Mouse (Mus musculus) spleen, postnatal 14 days (tissue): ENCODE measurements around the gene Dnajc28.

Experiments used
- DNase-seq, 2 experiments: peaks; one replicate each; pipeline ENCODE4 v3.0.0; 2021 to 2022; ENCODE audit warnings: low spot score in 2 of 2

Gene Dnajc28

DNA sequence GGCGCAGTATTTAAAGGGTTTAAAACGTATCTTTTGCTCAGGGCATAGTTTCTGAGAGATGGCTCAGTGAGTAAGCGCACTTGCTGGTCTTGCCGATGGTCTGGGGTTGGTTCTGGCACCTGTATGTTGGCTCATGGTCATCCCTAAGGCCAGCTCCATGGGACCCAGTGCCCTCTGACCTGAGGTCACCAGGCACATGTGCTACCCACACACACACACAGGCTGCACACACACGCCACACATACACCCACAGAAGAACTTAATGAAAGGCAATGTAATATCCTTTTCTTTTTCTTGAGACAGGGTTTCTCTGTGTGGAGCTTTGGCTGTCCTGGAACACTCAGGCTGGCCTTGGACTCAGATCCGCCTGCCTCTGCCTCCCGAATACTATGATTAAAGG is 14.1 kb upstream of the Dnajc28 start:
- DNase-seq = no peak

DNA sequence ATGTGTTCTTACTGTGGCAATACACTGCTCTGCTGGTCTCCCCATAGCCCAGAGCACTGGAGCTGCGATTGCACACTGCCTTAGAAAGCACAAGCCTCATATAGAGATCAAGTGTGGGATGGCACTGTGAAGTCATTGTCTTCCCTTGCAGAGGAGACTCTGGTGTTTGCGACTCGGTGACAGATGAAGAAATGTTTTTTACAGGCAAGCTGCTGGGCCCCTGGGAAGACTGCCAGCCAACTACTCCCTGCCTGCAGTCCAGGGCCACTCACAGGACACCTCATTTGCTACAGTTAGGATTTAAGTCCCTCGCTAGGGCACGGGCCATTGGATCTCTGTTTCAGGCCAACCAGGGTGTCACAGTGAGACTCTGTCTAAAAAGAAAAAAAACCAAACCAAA is 13.6 kb upstream of the Dnajc28 start:
- no peak for DNase-seq

DNA sequence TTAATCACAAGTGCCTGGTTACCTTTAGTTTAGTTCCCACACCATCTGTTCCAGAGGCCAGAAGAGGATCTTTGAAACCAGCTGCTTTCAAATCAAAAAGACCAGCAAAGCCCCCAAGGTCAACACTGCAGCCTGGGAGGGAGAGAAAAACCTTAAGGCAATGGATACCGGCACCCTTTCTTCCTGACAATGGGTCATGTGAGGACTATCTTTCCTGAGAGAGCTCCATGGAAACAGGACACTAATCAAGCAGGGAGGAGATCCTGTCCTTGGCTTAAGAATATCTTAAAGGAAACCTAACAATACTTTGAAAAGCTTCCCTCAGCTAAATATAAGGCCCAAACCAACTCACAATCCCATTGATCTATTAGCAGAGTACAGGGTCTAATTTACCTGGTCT is 11.8 kb upstream of the Dnajc28 start:
- DNase-seq = no peak

DNA sequence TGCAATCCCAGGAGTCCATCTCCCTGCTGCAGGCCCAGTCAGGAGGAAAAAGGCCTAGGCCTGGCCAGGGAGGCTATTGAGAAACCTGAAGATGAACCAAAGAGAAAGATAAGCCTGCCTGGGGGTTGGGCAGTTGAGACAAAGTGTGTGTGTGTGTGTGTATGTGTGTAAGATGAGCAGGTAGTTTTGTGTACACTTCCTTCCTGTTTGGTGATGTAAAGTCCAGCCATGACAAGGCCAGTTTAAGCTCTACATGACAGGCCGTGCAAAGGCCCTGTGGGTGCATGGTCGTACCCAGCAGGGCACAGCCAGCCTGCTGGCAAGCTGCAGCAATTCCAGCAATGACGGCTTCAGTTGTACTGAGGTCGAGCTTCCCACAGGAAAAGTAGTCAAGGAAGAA is 10.9 kb upstream of the Dnajc28 start:
- no peak for DNase-seq

DNA sequence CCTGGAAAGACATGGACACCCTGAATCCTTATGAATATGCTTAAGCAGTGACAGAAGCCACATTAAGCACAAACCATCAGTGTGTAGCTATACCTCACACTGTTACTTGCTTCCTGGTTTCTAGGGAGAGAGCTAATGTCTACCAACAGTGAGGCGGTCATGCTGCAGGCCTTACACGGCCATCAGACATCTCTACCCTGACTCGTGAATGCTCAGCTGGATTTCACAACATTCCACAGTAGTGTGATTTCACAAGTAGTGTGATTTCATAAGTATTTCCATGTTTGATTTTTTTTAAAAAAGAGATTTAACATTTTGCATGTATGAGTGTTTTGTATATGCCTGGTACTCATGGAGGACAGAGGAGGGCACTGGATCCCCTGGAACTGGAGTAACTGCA is 9.8 kb upstream of the Dnajc28 start:
- DNase-seq = no peak

DNA sequence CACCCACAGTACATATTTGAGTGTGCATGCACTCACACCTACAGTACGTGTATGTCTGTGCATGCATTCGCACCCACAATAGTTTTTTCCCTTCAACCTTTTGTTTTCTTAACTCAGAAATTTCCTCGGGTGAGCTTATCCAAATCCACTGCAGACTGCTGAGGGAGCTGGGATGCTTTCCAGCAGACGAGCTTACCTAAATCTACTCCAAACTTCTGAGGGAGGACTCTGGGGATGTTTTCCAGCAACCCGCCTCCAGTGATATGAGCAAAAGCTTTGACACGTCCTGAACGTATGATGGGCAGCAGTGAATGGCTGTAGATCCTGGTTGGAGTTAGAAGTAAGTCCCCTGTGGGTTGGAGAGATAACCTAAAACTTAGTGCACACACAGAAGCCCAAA is 9.0 kb upstream of the Dnajc28 start:
- no peak for DNase-seq

DNA sequence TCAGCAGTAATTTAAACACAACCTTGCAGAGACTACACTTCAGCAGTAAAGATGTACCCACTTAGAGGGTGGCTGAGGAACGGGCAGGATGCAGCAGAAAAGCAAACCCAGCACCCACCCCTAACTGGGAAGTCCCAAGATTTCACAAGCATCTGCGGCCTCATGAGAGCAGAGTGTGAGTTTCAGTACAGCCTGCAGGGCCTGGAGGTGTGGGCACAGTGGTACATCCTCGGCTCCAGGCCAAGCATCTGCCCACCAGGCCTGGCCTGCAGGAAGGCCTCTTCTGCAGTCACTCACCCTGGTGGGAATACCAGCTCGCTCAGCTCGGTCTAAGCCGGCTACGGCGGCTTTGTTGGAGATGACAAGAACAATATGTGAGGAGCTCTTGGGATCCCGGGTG is 4.2 kb upstream of the Dnajc28 start:
- DNase-seq = no peak

DNA sequence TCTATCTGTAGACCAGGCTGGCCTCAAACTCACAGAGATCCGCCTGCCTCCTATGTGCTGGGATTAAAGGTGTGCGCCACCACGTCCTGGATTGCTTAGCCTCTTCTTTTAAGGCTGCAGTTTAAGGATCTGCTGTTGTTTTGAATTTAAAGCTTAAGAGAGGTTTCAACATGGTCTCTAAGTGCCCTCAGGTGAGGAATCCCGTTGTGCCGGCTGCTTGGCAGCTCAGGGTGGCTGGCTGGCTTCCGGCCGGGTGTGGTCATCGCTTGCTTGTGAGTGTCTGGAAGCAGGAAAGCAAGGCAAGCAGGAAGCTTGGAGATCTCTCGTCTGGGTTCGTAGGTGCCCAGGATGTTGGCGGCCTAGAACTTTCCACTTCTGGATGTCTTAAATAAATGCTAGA is 2.2 kb upstream of the Dnajc28 start:
- DNase-seq = no peak

DNA sequence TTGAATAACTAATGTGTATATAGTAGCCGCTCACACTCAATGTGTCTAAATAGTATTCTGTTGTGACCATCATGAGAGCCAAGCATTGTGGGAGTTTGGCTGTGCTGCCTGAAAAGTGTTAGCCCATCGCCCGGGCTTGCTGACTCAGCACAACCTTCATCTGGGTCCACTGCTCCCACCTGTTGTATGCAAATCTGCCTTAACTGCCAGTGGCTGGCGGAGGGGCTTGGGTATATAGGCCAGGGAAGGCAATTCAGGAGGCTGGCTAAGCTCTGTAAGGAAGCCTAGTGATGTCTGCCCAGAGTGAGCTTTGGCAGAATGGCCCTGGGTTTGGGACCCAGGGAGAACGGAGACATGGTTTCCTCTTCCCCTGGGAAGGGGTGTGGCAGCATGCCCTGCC is 1.4 kb upstream of the Dnajc28 start:
- no peak for DNase-seq

DNA sequence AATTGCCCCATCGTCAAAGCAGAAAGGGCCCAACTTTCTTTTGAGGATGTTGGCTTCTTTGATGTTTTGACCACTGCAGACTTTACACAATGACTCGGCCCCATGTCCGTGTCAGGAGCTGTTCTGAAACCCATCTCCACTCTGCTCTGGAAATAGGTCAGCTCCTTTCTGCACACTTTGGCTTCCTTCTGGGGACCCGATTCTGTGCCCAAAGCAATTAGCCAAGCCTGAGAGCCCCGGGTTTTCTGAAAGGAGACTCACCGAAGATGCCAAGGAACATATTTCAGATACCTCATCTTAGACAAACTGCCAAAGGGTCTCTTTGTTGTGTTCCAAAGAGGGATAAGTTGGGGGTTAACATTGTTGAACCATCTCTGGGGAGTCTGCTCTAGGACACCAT is 4.3 kb downstream of the Dnajc28 start:
- no peak for DNase-seq

DNA sequence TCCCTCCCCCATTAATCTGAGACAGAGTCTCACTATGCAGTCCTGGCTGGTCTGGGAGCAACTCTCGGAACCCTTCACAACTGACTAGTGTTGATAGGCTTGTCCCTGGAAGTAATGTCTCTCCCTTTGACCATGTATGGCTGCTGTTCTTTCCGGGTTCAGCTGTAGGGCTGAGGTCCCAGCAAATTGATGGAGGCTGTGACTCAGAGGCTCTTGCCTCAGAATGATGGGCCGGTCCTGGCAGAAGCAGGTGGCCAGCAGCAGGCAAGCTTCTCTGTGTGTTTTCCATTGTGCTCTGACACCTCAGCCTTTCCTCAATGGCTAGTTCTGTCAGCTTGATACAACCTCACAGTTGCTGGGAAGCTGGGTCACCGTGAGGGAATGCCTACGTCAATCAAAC is 6.3 kb downstream of the Dnajc28 start:
- no peak for DNase-seq

DNA sequence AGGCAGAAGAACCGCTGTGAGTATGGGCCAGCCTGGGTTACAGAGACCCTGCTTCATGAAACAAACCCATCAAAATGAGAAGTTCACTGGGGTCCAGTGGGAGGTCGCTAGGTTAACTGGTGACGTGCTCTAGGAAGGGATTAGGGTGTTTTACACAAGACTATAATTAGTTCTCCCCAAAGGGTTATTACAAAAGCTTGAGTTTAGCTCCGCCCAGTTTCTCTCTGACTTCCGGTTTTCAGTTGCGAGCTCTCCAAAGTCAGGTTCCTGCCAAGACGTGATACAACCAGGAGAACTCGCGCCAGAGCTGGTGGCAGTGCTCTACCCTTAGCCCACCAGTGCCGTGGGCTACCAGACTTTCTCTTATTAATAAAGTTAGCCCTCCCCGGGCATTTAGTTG is 7.6 kb downstream of the Dnajc28 start:
- DNase-seq = no peak

DNA sequence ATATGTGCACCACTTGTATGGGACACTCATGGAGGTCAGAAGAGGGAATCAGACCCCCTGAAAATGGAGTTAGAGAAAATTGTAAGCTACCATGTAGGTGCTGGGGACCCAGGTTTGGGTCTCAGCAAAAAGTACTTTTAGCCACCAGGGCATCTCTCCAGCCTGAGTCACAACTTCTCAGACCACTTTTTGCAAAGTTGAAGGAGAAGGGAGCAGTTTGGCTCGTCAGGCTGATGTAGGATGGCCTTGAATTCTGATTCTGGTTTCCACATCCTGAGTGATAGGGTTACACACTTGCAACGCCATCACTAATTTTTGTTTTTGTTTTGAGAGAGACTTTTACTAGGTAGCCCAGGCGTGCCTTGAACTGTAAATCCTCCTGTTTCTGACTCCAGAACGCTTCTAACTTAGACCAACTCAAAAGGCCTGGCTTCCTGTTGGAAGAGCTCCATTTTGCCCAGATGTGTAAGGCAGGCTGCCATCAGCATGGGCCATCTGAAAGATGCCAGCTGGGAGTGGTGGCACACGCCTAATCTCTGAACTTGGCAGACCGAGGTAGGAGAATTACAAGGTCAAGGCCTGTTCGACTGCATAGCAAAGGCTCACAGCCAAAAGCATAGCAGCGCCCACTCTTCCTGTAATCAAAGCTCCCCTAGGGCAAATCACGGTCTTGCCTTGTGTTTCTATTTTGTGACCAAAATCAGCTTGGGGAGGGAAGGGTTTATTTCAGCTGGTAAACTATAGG is 9.2 kb downstream of the Dnajc28 start:
- no peak for DNase-seq

DNA sequence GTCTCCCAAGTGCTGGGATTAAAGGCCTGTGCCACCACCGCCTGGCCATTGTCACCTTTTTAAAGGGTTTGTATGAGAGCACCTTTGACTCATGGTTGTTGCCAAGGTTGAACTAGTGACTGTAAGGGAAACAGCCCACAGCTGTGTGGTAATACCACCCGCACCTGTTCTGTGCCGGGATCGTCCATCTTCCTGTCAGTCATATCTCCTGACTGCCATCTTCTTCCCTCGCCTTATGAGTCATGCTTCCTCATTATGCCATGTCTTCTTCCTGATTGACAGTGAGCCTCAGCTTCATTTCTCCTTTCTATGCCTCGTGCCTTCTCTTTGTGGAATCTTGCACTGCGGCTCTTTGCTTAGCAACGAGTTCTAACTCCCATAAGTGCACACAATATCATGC is 11.9 kb downstream of the Dnajc28 start:
- DNase-seq = no peak

DNA sequence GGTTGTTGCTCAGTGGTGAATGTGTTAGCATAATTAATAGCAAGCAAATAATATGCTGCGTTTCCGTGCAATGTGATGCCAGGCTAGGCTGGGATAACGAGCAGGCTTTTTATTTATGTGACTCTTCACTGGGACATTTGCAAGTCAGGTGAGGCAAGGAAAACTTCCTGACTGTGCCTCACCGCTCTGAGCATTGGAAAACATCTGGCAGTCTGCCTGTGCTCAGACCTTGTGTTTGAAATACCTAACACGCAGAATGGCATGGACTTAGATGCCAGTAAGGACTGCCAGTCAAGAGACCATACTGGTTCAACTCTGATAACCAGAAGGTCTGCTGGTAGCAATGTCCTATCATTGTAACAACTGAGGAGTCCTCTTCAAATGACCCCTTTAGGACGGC is 13.7 kb downstream of the Dnajc28 start:
- DNase-seq = no peak

DNA sequence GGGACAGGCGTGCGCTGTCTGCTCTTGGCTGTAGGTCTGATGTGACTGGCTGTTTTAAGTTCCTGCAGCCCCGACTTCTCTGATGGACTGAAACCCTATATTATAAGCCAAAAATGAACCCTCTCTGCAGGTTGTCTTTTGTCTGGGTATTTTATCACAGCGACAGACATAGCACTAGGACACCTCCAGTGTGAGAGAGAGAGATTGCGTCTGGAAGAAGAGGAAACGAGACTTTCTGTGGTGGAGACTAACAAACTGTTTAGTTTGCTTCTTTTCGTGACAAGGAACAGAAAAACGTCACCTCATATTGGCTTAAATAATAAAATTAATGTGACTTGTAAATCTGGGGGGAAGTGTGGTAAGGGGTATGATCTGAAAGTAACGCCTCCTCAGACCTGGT is 17.1 kb downstream of the Dnajc28 start:
- DNase-seq = no peak

DNA sequence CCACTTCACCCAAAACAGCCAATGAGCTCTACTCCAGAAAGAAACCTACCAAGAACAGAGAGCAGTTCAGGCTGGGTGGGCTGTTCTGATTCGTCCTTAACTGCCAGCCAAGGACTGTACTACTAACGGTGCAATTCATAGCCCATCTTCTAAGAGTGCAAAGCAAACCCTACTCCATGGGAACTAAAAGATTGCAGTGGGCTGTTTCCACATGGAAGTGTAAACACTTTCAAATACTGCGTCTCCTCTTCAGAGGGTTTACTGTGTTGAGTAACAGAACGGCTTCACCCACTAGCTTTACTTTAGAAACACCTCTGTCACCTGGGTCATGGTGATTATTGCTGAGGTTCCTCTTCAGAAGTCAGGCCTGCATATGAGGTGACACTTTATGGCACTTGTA is 17.7 kb downstream of the Dnajc28 start:
- DNase-seq = no peak

DNA sequence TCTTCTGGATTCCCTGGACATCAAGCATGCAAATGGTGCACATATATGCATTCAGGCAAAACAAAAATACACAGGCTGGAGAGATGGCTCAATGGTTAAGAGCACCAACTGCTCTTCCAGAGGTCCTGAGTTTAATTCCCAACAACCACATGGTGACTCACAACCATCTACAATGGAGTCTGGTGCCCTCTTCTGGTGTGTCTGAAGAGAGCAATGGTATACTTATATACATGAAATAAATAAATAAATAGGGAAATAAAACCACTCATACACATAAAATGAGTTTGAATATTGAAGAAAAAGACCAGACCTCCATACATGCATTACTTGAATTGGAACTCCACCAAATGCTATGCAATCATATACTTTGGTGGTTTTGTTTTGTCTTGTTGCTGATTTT is 19.6 kb downstream of the Dnajc28 start:
- DNase-seq = no peak

DNA sequence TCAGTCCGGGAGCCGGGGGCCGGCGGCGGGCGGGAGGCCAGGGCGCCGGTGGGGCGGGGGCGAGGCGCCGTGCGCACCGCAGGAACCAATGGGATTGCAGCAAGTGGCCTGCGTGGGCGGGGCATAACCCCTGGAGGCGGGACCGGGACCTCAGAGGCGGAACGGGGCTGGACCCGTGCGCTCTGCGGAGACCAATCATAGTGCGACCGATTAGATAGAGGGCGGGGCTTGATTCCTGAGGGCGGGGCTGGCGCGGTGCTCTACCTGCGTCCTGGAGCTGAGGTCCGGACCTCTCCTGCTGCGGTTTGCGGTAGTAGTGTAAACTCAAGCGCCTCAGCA is 21.2 kb downstream of the Dnajc28 start, which contains the start of gene Tmem50b:
TSS of gene Tmem50b (minus strand) at position 129 of the 339 bp plus-strand sequence.
- DNase-seq = peak; percentile 99

DNA sequence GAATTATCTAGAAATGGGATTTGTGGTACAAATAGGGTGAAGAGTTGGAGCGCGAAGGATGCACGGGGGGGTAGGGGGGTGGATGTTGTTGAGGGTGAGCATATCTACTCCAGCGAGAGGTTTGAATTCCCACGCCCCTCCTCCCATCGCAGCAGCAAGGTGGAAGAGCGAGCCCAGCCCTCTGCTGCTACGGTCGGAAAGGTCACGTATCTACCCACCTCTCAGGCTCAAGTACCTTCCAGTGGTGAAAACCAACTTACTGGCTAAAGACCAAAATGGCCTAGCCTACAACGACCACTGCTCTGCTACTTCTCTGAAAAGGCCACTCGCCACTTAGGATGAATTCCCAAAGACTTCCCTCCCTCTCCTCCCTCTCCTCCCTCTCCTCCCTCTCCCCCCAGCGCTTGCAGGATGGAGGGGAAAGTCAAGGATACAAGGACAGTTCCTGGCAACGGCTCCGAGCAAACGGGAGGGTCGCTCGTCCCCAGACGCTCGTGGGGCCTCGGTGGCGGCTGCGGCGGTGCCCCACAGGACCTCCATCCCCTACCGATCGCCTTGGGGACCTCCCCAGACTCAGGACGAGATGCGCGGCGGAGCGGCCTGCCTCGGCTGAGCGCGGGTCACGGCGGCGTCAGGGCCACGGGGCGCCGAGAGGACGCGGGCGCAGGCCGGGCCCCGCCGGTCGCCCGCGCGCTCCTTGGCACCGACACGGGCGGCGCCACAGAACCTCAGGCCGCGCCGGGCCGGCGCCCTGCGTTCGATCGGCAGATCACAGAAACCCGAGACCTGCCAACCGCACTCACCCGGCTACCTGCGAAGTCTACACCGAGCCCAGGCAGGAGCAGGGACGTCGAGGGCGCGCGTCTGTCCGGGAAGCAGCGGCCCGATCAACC is 21.8 kb downstream of the Dnajc28 start:
- no peak for DNase-seq

DNA sequence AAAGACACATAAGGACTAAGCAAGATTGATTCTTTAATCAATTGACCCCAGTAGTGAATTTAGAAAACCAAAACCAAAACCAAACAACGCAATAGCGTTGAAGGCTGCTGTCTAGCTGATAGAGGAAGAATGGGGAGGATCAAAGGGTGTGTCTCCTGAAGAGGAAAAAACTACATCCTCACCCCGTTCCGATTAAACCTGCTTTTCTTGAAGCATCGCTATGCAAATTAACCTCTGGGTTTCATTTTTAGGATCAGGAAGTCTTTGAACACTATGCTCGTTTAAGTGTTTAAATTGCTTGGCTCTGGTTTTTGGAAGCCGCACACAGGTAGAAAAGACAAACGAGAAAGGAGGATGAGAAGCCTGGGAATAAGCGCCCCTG is 22.4 kb downstream of the Dnajc28 start:
- DNase-seq = no peak

DNA sequence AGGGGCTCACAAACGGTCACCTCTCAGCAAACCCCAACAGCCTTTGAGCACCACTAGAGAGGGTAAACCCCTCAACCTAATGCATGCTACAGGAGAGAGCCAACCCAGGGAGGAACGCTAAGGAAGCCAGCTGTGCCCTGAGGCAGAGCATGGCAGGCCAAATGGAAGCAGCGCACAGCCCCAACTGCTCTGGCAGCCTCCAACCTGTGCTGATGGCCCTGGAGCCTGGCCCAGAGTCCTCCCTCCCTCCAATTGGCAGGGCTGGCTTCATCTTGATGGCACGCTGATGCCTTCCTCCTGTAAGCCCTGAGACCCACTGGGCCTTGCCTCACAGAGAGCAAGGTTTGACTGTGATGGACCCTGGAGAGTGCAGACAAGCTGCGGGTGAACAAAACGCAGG is 23.8 kb downstream of the Dnajc28 start:
- no peak for DNase-seq

DNA sequence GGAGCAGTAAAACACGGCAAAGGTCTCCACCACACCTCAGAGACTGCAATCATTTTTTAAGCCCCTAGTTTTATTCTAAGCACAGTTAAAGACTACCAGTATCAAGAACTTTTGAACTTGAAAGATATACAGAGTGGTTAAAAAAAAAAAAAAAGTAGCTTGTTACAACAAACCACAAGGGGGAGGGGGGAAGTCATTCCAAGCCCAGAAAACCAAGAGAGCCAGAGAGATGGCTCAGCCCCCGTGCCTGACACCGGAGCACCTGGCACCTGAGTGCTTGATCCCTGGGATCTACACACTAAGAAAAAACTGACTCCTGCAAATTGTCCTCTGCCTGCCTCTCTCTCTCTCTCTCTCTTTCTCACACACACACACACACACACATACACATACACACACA is 25.6 kb downstream of the Dnajc28 start:
- no peak for DNase-seq
